Mouse (Mus musculus): ENCODE data around the gene Zfp865. TPM values are rescaled to one million over a fixed set of nuclear protein-coding genes. Genes with fewer than 3 reads are reported as not detected.
"Not testable (repeated sequence)": the region's sequence is repeated elsewhere in the genome, so short reads cannot be mapped to it uniquely, and the experiment has no call there.

Zfp865 gene
- total RNA-seq, 2 experiments from 2014 or later, result 35.4 to 36.5 TPM

- no peak for DNase-seq (ENCODE audit: extremely low spot score in 1 of 2, low spot score in 2 of 2)
- intact Hi-C loops (cut with DNase I), result loop anchor here (2.0 kb wide), 1 partner anchor 18 kb away; the partner anchor contains the start of gene Epn1
Measured at GRCm38 (mm10) chr7:5062360-5063001, 42.3 kb downstream of the Zfp865 start.

- DNase-seq (ENCODE audit: extremely low spot score in 1 of 2, low spot score in 2 of 2), result no peak
- intact Hi-C loops (cut with DNase I), result no loop called here
Measured at GRCm38 (mm10) chr7:5064886-5065285, 44.7 kb downstream of the Zfp865 start.

- no peak for DNase-seq (ENCODE audit: extremely low spot score in 1 of 2, low spot score in 2 of 2)
- intact Hi-C loops (cut with DNase I), result no loop called here
Measured at GRCm38 (mm10) chr7:5073586-5073985, 53.4 kb downstream of the Zfp865 start.

GRCm38 (mm10) chr7:5074984-5075383 lies 54.8 kb downstream of the Zfp865 start:
- no peak for DNase-seq (ENCODE audit: extremely low spot score in 1 of 2, low spot score in 2 of 2)
- intact Hi-C loops (cut with DNase I), result no loop called here

- DNase-seq (ENCODE audit: extremely low spot score in 1 of 2, low spot score in 2 of 2), result no peak
- intact Hi-C loops (cut with DNase I), result no loop called here
Measured at GRCm38 (mm10) chr7:5076931-5077330, 56.8 kb downstream of the Zfp865 start.

GRCm38 (mm10) chr7:5079365-5080009 lies 59.3 kb downstream of the Zfp865 start:
- DNase-seq (ENCODE audit: extremely low spot score in 1 of 2, low spot score in 2 of 2), result not testable (repeated sequence)
- intact Hi-C loops (cut with DNase I), result loop anchor here (2.0 to 10.0 kb wide), 2 partner anchors 17 to 1095 kb away; partner anchors contain the start of genes U2af2 and Zfp444

GRCm38 (mm10) chr7:5080010-5080751 lies 60.0 kb downstream of the Zfp865 start, which contains the start of gene Epn1:
Gene Epn1, plus strand, starts transcription at chr7:5080235.
- intact Hi-C loops (cut with DNase I), result loop anchor here (2.0 to 10.0 kb wide), 2 partner anchors 17 to 1095 kb away; partner anchors contain the start of genes U2af2 and Zfp444
- DNase-seq (ENCODE audit: extremely low spot score in 1 of 2, low spot score in 2 of 2), result peak; percentile 95 to 99

- DNase-seq (ENCODE audit: extremely low spot score in 1 of 2, low spot score in 2 of 2), result no peak
- intact Hi-C loops (cut with DNase I), result loop anchor here (2.0 to 10.0 kb wide), 2 partner anchors 18 to 1094 kb away; partner anchors contain the start of genes U2af2 and Zfp444
Measured at GRCm38 (mm10) chr7:5080815-5081214, 60.6 kb downstream of the Zfp865 start.

- no peak for DNase-seq (ENCODE audit: extremely low spot score in 1 of 2, low spot score in 2 of 2)
- intact Hi-C loops (cut with DNase I), result loop anchor here (2.0 to 10.0 kb wide), 2 partner anchors 18 to 1094 kb away; partner anchors contain the start of genes U2af2 and Zfp444
Measured at GRCm38 (mm10) chr7:5081241-5081640, 61.1 kb downstream of the Zfp865 start.

GRCm38 (mm10) chr7:5081939-5082338 lies 61.8 kb downstream of the Zfp865 start:
- intact Hi-C loops (cut with DNase I), result loop anchor here (2.0 to 10.0 kb wide), 2 partner anchors 19 to 1093 kb away; partner anchors contain the start of genes U2af2 and Zfp444
- DNase-seq (ENCODE audit: extremely low spot score in 1 of 2, low spot score in 2 of 2), result no peak

GRCm38 (mm10) chr7:5083325-5084105 lies 63.3 kb downstream of the Zfp865 start:
- DNase-seq (ENCODE audit: extremely low spot score in 1 of 2, low spot score in 2 of 2), result no peak
- intact Hi-C loops (cut with DNase I), result loop anchor here (10.0 kb wide), 1 partner anchor 1091 kb away; the partner anchor contains the start of gene Zfp444

GRCm38 (mm10) chr7:5085512-5085911 lies 65.3 kb downstream of the Zfp865 start:
- intact Hi-C loops (cut with DNase I), result loop anchor here (10.0 kb wide), 1 partner anchor 1089 kb away; the partner anchor contains the start of gene Zfp444
- DNase-seq (ENCODE audit: extremely low spot score in 1 of 2, low spot score in 2 of 2), result no peak

Other genes with a start within 250 kb of the Zfp865 start
- gene Fam71e2, start 249.1 kb upstream of the Zfp865 start, total RNA-seq (2021), result not detected
- gene Il11, start 237.5 kb upstream of the Zfp865 start, total RNA-seq (2021), result 1 to 10 TPM in 1 of 2 experiments, under 1 TPM in 1; 0.73 to 1.1 TPM
- not detected for gene Tmem190, start 237.4 kb upstream of the Zfp865 start, total RNA-seq (2021)
- 1 to 10 TPM; 4.1 to 5.2 TPM for gene Tmem238, start 230.7 kb upstream of the Zfp865 start, total RNA-seq (2021)
- 100 to 1,000 TPM; 484 to 532 TPM for gene Rpl28, start 227.5 kb upstream of the Zfp865 start, total RNA-seq (2021)
- gene Ube2s, start 207.8 kb upstream of the Zfp865 start, total RNA-seq (2021), result 100 to 1,000 TPM; 145 to 159 TPM
- 100 to 1,000 TPM; 104 to 111 TPM for gene Shisa7, start 175.7 kb upstream of the Zfp865 start, total RNA-seq (2021)
- 1 to 10 TPM; 2.0 to 3.4 TPM for gene Isoc2b, start 150.1 kb upstream of the Zfp865 start, total RNA-seq (2021)
- 1 to 10 TPM; 6.4 to 6.8 TPM for gene Isoc2a, start 143.2 kb upstream of the Zfp865 start, total RNA-seq (2021)
- under 1 TPM; 0.26 to 0.36 TPM for gene Gm36210, start 113.9 kb upstream of the Zfp865 start, total RNA-seq (2021)
- gene Zfp628, start 105.2 kb upstream of the Zfp865 start, total RNA-seq (2021), result 10 to 100 TPM; 15.2 to 15.3 TPM
- 10 to 100 TPM; 70.1 to 72.6 TPM for gene Nat14, start 98.3 kb upstream of the Zfp865 start, total RNA-seq (2021)
- 1 to 10 TPM; 2.4 to 2.6 TPM for gene Ssc5d, start 94.6 kb upstream of the Zfp865 start, total RNA-seq (2021)
- gene Sbk2, start 56.0 kb upstream of the Zfp865 start, total RNA-seq (2021), result not detected
- under 1 TPM; 0.24 to 0.32 TPM for gene Sbk3, start 49.2 kb upstream of the Zfp865 start, total RNA-seq (2021)
- gene Zfp579, start 24.2 kb upstream of the Zfp865 start, total RNA-seq (2021), result 10 to 100 TPM; 29.7 to 33.6 TPM
- 1 to 10 TPM; 4.0 to 4.4 TPM for gene Zfp524, start 6.0 kb upstream of the Zfp865 start, total RNA-seq (2021)
- gene Fiz1, start 5.7 kb upstream of the Zfp865 start, total RNA-seq (2021), result 10 to 100 TPM; 22.0 to 23.7 TPM
- gene Gm44973, start 4.9 kb upstream of the Zfp865 start, total RNA-seq (2021), result not detected
- gene Ccdc106, start 177 bp downstream of the Zfp865 start, total RNA-seq (2021), result 10 to 100 TPM; 59.7 to 59.9 TPM
- gene 4632433K11Rik, start 13.7 kb downstream of the Zfp865 start, total RNA-seq (2021), result not detected
- gene Zfp784, start 18.1 kb downstream of the Zfp865 start, total RNA-seq (2021), result 1 to 10 TPM; 4.1 to 4.8 TPM
- gene Zfp580, start 31.2 kb downstream of the Zfp865 start, total RNA-seq (2021), result 10 to 100 TPM; 68.9 to 71.0 TPM
- gene U2af2, start 41.8 kb downstream of the Zfp865 start, total RNA-seq (2021), result 100 to 1,000 TPM; 170 to 172 TPM
- 100 to 1,000 TPM; 387 to 408 TPM for gene Epn1, start 59.9 kb downstream of the Zfp865 start, total RNA-seq (2021)
- not detected for gene Rfpl4, start 96.6 kb downstream of the Zfp865 start, total RNA-seq (2021)
- gene Rasl2-9, start 105.6 kb downstream of the Zfp865 start, total RNA-seq (2021), result under 1 TPM in 1 of 2 experiments, not detected in 1; 0.71 TPM
- gene Vmn1r55, start 129.3 kb downstream of the Zfp865 start, total RNA-seq (2021), result not detected
- gene Vmn1r56, start 176.4 kb downstream of the Zfp865 start, total RNA-seq (2021), result not detected
- not detected for gene Vmn1r57, start 198.1 kb downstream of the Zfp865 start, total RNA-seq (2021)